Mouse (Mus musculus) myocyte (in vitro differentiated cells): ENCODE measurements around the gene Relt. TPM values are rescaled to one million over a fixed set of nuclear protein-coding genes. Genes with fewer than 3 reads are reported as not detected.
A peak's percentile ranks its signal among the peaks of the same experiment; 100 is the strongest.

ENCODE experiments used
- H3K27me3 ChIP-seq: one replicate; pipeline ENCODE4 v1.6.1; 2011; ENCODE audit not compliant: control insufficient read depth, insufficient read depth, insufficient read length
- H3K36me3 ChIP-seq: one replicate; pipeline ENCODE4 v1.6.1; 2011; ENCODE audit not compliant: control insufficient read depth, insufficient read depth
- H3K4me2 ChIP-seq: one replicate; pipeline ENCODE4 v1.6.1; 2011; ENCODE audit warnings: low read depth, control low read depth
- H3K4me3 ChIP-seq: one replicate; pipeline ENCODE4 v1.5.1; 2011; ENCODE audit warnings: mild to moderate bottlenecking, control low read depth, moderate library complexity
- H3K79me2 ChIP-seq: one replicate; pipeline ENCODE4 v1.6.1; 2011; ENCODE audit not compliant: control insufficient read depth, insufficient read depth
- H3ac ChIP-seq: one replicate; pipeline ENCODE4 v1.6.1; 2011; ENCODE audit not compliant: control insufficient read depth, insufficient read length
- CEBPB ChIP-seq: IDR thresholded peaks from 2 replicates; pipeline ENCODE4 v1.6.1; 2011; ENCODE audit warnings: mild to moderate bottlenecking, moderate library complexity; ENCODE audit not compliant: poor library complexity, insufficient read depth, severe bottlenecking
- E2F4 ChIP-seq: IDR thresholded peaks from one replicate; pipeline ENCODE4 v1.6.1; 2011; ENCODE audit warnings: mild to moderate bottlenecking, control low read depth, moderate library complexity; ENCODE audit not compliant: insufficient read depth
- MAX ChIP-seq: IDR thresholded peaks from one replicate; pipeline ENCODE4 v1.6.1; 2011; ENCODE audit warnings: low read depth, mild to moderate bottlenecking, control low read depth
- MYOD1 ChIP-seq, 3 experiments: IDR thresholded peaks; one replicate each; pipeline ENCODE4 v1.6.1; 2011; ENCODE audit warnings: control low read depth in 2 of 3, low read depth in 2 of 3, mild to moderate bottlenecking in 2 of 3, moderate library complexity in 1 of 3; ENCODE audit not compliant: insufficient read length in 2 of 3, control insufficient read depth in 1 of 3
- MYOG ChIP-seq, 3 experiments: IDR thresholded peaks; one replicate each; pipeline ENCODE4 v1.6.1; 2011; ENCODE audit warnings: control low read depth in 2 of 3, low read depth in 2 of 3, mild to moderate bottlenecking in 2 of 3; ENCODE audit not compliant: insufficient read length in 2 of 3, control insufficient read depth in 1 of 3, insufficient read depth in 1 of 3
- POLR2A ChIP-seq: IDR thresholded peaks from one replicate; pipeline ENCODE4 v1.6.1; 2011; ENCODE audit warnings: low read depth, mild to moderate bottlenecking, control low read depth, moderate library complexity; ENCODE audit not compliant: insufficient read length
- POLR2AphosphoS2 ChIP-seq: IDR thresholded peaks from one replicate; pipeline ENCODE4 v1.6.1; 2011; ENCODE audit warnings: low read depth, control low read depth; ENCODE audit not compliant: insufficient read length
- REST ChIP-seq: IDR thresholded peaks from one replicate; pipeline ENCODE4 v1.6.1; 2011; ENCODE audit warnings: mild to moderate bottlenecking, control low read depth, moderate library complexity; ENCODE audit not compliant: insufficient read depth, insufficient read length
- SRF ChIP-seq: IDR thresholded peaks from one replicate; pipeline ENCODE4 v1.6.1; 2011; ENCODE audit warnings: low read depth; ENCODE audit not compliant: control insufficient read depth, insufficient read length
- TCF12 ChIP-seq: IDR thresholded peaks from one replicate; pipeline ENCODE4 v1.6.1; 2011; ENCODE audit warnings: mild to moderate bottlenecking, control low read depth; ENCODE audit not compliant: poor library complexity, insufficient read depth, severe bottlenecking
- TCF3 ChIP-seq: IDR thresholded peaks from one replicate; pipeline ENCODE4 v1.6.1; 2011; ENCODE audit warnings: low read depth, control low read depth; ENCODE audit not compliant: insufficient read length
- USF1 ChIP-seq: IDR thresholded peaks from one replicate; pipeline ENCODE4 v1.6.1; 2011; ENCODE audit warnings: low read depth, mild to moderate bottlenecking, control low read depth, moderate library complexity
- polyA plus RNA-seq: library from polyadenylated mRNA; unstranded; fragments of >200 nt; fragmentation: generic; extraction: Trizol; gene quantifications from one replicate; pipeline ENCODE4 v1.2.1, GENCODE M21; 2012; ENCODE audit warnings: missing spikeins

Gene Relt
- polyA plus RNA-seq, 1 experiment = 6.5 TPM

- Histone ChIP-seq H3ac (no peak overlapping the region), H3K4me3 (no peak overlapping the region), H3K4me2 (no peak overlapping the region), H3K79me2 (peaks cover 13% of the 10 kb centered on the region), H3K36me3 (no peaks in the 10 kb centered on the region), H3K27me3 (no peaks in the 10 kb centered on the region)
- TF ChIP-seq MAX (no peak), TCF3 (peak; percentile 24), MYOG (IDR thresholded peaks at IDR 0.05; ENCODE audit: control insufficient read depth in 1 of 3, insufficient read depth in 1 of 3, insufficient read length in 2 of 3, low read depth in 2 of 3) (peak in 2 of 3 experiments; percentile 72 to 89), POLR2AphosphoS2 (no peak), MYOD1 (IDR thresholded peaks at IDR 0.05; ENCODE audit: control insufficient read depth in 1 of 3, insufficient read length in 2 of 3, low read depth in 2 of 3) (peak in 2 of 3 experiments; percentile 87 to 93)
These were observed 30.2 kb upstream of the Relt start for GRCm38 (mm10) chr7:100893249-100894056.

GRCm38 (mm10) chr7:100886535-100886934, 23.3 kb upstream of the Relt start:
- no peak overlapping the region for H3K4me3 ChIP-seq

GRCm38 (mm10) chr7:100884460-100884859, 21.2 kb upstream of the Relt start:
- H3K27me3 ChIP-seq = no peaks in the 10 kb centered on the region
- no peak for TF ChIP-seq POLR2AphosphoS2
- TF ChIP-seq CEBPB = no peak
- no peak for TF ChIP-seq MAX
- TF ChIP-seq POLR2A = no peak
- no peak for TF ChIP-seq MYOG (IDR thresholded peaks at IDR 0.05; ENCODE audit: control insufficient read depth in 1 of 3, insufficient read depth in 1 of 3, insufficient read length in 2 of 3, low read depth in 2 of 3)
- no peak for TF ChIP-seq USF1
- TF ChIP-seq TCF3 = no peak
- no peak overlapping the region for H3K4me3 ChIP-seq
- no peak overlapping the region for H3ac ChIP-seq
- no peak overlapping the region for H3K4me2 ChIP-seq
- H3K79me2 ChIP-seq = no peaks in the 10 kb centered on the region
- peaks cover 8% of the 10 kb centered on the region for H3K36me3 ChIP-seq

More at GRCm38 (mm10) chr7:100886535-100886934, 23.3 kb upstream of the Relt start:
- peaks cover 4% of the 10 kb centered on the region for H3K36me3 ChIP-seq
- H3K79me2 ChIP-seq = no peaks in the 10 kb centered on the region
- H3ac ChIP-seq = no peak overlapping the region
- no peak overlapping the region for H3K4me2 ChIP-seq
- no peaks in the 10 kb centered on the region for H3K27me3 ChIP-seq
- TF ChIP-seq REST (no peak), TCF3 (no peak), MYOG (IDR thresholded peaks at IDR 0.05; ENCODE audit: control insufficient read depth in 1 of 3, insufficient read depth in 1 of 3, insufficient read length in 2 of 3, low read depth in 2 of 3) (no peak), MAX (no peak), USF1 (no peak), POLR2AphosphoS2 (no peak), POLR2A (no peak), CEBPB (no peak), E2F4 (no peak), TCF12 (no peak), MYOD1 (IDR thresholded peaks at IDR 0.05; ENCODE audit: control insufficient read depth in 1 of 3, insufficient read length in 2 of 3, low read depth in 2 of 3) (no peak), SRF (no peak)

GRCm38 (mm10) chr7:100881950-100882349, 18.7 kb upstream of the Relt start:
- Histone ChIP-seq H3K4me2 (no peak overlapping the region), H3K79me2 (no peaks in the 10 kb centered on the region), H3K27me3 (no peaks in the 10 kb centered on the region), H3ac (no peak overlapping the region), H3K36me3 (peaks cover 20% of the 10 kb centered on the region), H3K4me3 (no peak overlapping the region)
- no peak for TF ChIP-seq POLR2A
- TF ChIP-seq TCF12 = no peak
- no peak for TF ChIP-seq E2F4
- no peak for TF ChIP-seq POLR2AphosphoS2
- no peak for TF ChIP-seq REST
- no peak for TF ChIP-seq MAX
- no peak for TF ChIP-seq TCF3
- TF ChIP-seq MYOD1 (IDR thresholded peaks at IDR 0.05; ENCODE audit: control insufficient read depth in 1 of 3, insufficient read length in 2 of 3, low read depth in 2 of 3) = no peak
- no peak for TF ChIP-seq CEBPB
- TF ChIP-seq MYOG (IDR thresholded peaks at IDR 0.05; ENCODE audit: control insufficient read depth in 1 of 3, insufficient read depth in 1 of 3, insufficient read length in 2 of 3, low read depth in 2 of 3) = no peak
- TF ChIP-seq USF1 = no peak
- TF ChIP-seq SRF = no peak

GRCm38 (mm10) chr7:100881531-100881930, 18.3 kb upstream of the Relt start:
- H3K27me3 ChIP-seq = no peaks in the 10 kb centered on the region
- no peak for TF ChIP-seq REST
- no peak for TF ChIP-seq CEBPB
- no peak for TF ChIP-seq MYOD1 (IDR thresholded peaks at IDR 0.05; ENCODE audit: control insufficient read depth in 1 of 3, insufficient read length in 2 of 3, low read depth in 2 of 3)
- TF ChIP-seq MAX = no peak
- no peak for TF ChIP-seq USF1
- TF ChIP-seq SRF = no peak
- no peak for TF ChIP-seq TCF3
- TF ChIP-seq POLR2AphosphoS2 = no peak
- H3K4me3 ChIP-seq = no peak overlapping the region
- no peaks in the 10 kb centered on the region for H3K79me2 ChIP-seq
- no peak overlapping the region for H3K4me2 ChIP-seq
- H3K36me3 ChIP-seq = peaks cover 21% of the 10 kb centered on the region
- no peak overlapping the region for H3ac ChIP-seq
